Mouse (Mus musculus): ENCODE results near the gene Palmd. TPM values are rescaled to one million over a fixed set of nuclear protein-coding genes. Genes with fewer than 3 reads are reported as not detected.

Gene Palmd
- polyA plus RNA-seq, 2 experiments: 12.4 to 19.0 TPM

DNA sequence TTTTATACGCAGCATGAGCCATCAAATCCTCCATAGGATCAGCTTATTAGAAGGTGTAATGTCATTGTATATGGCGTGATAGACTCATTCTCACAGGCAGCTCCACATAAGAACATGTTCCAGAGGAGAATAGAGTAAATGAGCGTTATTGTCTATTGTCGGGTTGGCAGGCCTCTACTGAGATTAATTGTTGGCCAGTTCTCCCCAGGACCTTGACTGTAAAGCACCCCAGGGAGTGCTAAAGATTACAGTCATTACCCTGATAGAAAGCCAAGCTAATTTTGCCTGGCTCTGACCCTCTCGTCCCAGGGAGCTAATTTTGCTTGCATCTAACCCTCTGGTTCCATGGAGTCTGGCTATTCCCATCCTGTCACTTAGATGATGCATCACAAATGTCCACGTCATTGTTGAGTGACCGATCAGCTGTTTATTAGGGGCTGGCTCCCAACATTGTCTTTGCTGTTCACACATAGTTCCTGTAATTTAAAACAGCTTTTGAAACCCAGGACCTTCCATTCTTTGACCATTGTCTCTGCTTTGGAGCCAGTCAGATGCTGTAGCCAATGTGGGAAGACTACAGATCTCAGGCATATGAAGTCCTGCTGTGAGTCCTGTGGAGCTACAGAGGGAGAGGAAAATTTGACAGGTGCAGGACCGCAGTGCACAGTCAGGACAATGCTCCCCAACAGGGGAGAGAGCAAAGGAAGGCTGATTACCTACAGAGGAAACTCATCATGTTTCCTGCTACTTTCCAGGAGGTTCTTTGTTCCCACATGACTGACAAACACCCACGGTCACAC lies 33.1 kb upstream of the Palmd start:
- H3K4me1 ChIP-seq (ENCODE audit: control insufficient read depth, insufficient read depth, low read length): peaks cover 3% of the 10 kb centered on the region; the same call in 1 of the 2 replicates
- H3K9ac ChIP-seq (ENCODE audit: low read depth, low read length, severe bottlenecking): no peak overlapping the region
- H3K36me3 ChIP-seq (ENCODE audit: control insufficient read depth, insufficient read depth, low read length): no peaks in the 10 kb centered on the region
- no peaks in the 10 kb centered on the region for H3K27me3 ChIP-seq (ENCODE audit: control insufficient read depth, insufficient read depth, low read length)
- H3K27ac ChIP-seq (replicated peaks; ENCODE audit: low read depth, low read length): no peak overlapping the region
- no peaks in the 10 kb centered on the region for H3K9me3 ChIP-seq (ENCODE audit: control insufficient read depth, low read length)
- H3K4me3 ChIP-seq (replicated peaks; ENCODE audit: low read length): no peak overlapping the region
- ATAC-seq (ENCODE audit: low FRiP score, low read depth): peak; percentile 62
- no peak overlapping the region for H3K4me2 ChIP-seq (replicated peaks; ENCODE audit: low read depth, low read length, severe bottlenecking)
- 32% methylated on average over 9 of the region's 9 CpGs for WGBS
- no peak for TF ChIP-seq POLR2A (IDR thresholded peaks at IDR 0.05; ENCODE audit: borderline replicate concordance, extremely low read depth, insufficient read depth, insufficient read length)
- peak; percentile 16 for DNase-seq (ENCODE audit: low spot score)

DNA sequence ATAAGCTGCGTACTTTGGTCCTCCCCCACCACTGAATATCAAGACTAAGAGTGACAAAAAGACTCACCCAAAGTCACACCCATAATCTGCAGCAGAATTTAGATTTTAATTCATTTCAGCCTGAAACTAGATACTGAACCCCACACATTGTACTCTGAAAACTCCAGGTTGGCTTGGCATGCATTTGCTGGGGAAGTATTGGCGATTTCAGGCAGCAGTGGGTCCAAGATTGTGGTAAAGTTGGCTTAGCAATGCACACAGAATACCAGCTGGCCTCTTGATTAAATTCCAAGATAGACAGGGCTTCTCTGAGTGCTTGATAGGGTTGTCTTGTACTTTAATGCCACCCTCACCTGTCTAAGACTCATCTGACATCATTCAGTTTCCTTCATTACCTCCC lies 24.2 kb upstream of the Palmd start:
- TF ChIP-seq POLR2A (IDR thresholded peaks at IDR 0.05; ENCODE audit: borderline replicate concordance, extremely low read depth, insufficient read depth, insufficient read length): no peak
- Histone ChIP-seq H3K9me3 (ENCODE audit: control insufficient read depth, low read length) (no peaks in the 10 kb centered on the region), H3K4me3 (replicated peaks; ENCODE audit: low read length) (no peak overlapping the region), H3K36me3 (ENCODE audit: control insufficient read depth, insufficient read depth, low read length) (no peaks in the 10 kb centered on the region), H3K4me2 (replicated peaks; ENCODE audit: low read depth, low read length, severe bottlenecking) (no peak overlapping the region), H3K9ac (ENCODE audit: low read depth, low read length, severe bottlenecking) (no peak overlapping the region), H3K27ac (replicated peaks; ENCODE audit: low read depth, low read length) (no peak overlapping the region), H3K27me3 (ENCODE audit: control insufficient read depth, insufficient read depth, low read length) (no peaks in the 10 kb centered on the region), H3K4me1 (ENCODE audit: control insufficient read depth, insufficient read depth, low read length) (no peaks in the 10 kb centered on the region)
- DNase-seq (ENCODE audit: low spot score) (no peak), ATAC-seq (ENCODE audit: low FRiP score, low read depth) (no peak)
- 79% methylated on average over 2 of the region's 2 CpGs for WGBS

DNA sequence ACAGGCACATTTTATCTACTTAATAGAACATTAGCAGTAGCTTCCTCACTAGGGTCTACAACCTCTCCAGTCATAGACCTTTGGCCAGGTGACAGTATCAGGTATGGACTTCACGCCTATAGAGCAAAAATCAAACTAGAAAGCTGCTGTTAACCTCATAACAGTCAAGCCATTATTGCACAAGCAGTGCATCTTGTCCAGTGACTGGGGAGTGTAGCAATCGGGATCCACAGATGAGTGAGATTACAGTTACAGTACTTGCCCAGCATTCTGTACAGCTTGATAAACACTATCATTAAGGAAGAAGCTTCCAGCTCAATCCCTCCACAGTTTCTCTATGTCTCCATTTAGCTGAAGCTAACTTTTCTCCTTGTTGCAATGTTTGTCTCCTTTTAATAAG lies 22.4 kb upstream of the Palmd start:
- H3K4me2 ChIP-seq (replicated peaks; ENCODE audit: low read depth, low read length, severe bottlenecking): no peak overlapping the region
- no peaks in the 10 kb centered on the region for H3K9me3 ChIP-seq (ENCODE audit: control insufficient read depth, low read length)
- ATAC-seq (ENCODE audit: low FRiP score, low read depth) (no peak), DNase-seq (ENCODE audit: low spot score) (no peak)
- H3K27ac ChIP-seq (replicated peaks; ENCODE audit: low read depth, low read length): no peak overlapping the region
- no peaks in the 10 kb centered on the region for H3K4me1 ChIP-seq (ENCODE audit: control insufficient read depth, insufficient read depth, low read length)
- H3K27me3 ChIP-seq (ENCODE audit: control insufficient read depth, insufficient read depth, low read length): no peaks in the 10 kb centered on the region
- TF ChIP-seq POLR2A (IDR thresholded peaks at IDR 0.05; ENCODE audit: borderline replicate concordance, extremely low read depth, insufficient read depth, insufficient read length): no peak
- 78% methylated on average over 2 of the region's 2 CpGs for WGBS
- no peaks in the 10 kb centered on the region for H3K36me3 ChIP-seq (ENCODE audit: control insufficient read depth, insufficient read depth, low read length)
- no peak overlapping the region for H3K4me3 ChIP-seq (replicated peaks; ENCODE audit: low read length)
- no peak overlapping the region for H3K9ac ChIP-seq (ENCODE audit: low read depth, low read length, severe bottlenecking)

DNA sequence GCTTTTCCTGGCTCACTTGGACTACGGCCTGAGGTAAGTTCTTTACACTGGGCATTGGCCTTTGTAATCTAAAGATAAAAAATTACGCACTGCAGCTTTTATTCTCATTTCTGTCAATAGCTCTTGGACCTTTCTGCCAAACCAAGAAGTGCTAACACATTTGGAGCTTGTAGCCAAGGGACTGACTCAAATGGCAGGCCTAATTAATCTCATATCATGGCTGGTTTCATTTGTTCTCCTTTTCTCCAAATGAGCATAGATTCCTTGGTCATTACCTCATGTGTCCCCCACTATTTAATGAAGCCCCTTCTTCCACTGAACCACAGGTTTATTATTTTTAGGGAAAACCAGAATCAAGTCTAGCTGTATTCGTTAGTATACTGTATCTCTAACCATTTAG lies 19.4 kb upstream of the Palmd start:
- no peak overlapping the region for H3K27ac ChIP-seq (replicated peaks; ENCODE audit: low read depth, low read length)
- no peaks in the 10 kb centered on the region for H3K4me1 ChIP-seq (ENCODE audit: control insufficient read depth, insufficient read depth, low read length)
- DNase-seq (ENCODE audit: low spot score) (no peak), ATAC-seq (ENCODE audit: low FRiP score, low read depth) (no peak)
- no peaks in the 10 kb centered on the region for H3K9me3 ChIP-seq (ENCODE audit: control insufficient read depth, low read length)
- TF ChIP-seq POLR2A (IDR thresholded peaks at IDR 0.05; ENCODE audit: borderline replicate concordance, extremely low read depth, insufficient read depth, insufficient read length): no peak
- no peak overlapping the region for H3K9ac ChIP-seq (ENCODE audit: low read depth, low read length, severe bottlenecking)
- H3K4me3 ChIP-seq (replicated peaks; ENCODE audit: low read length): no peak overlapping the region
- 92% methylated on average over 3 of the region's 3 CpGs for WGBS
- no peak overlapping the region for H3K4me2 ChIP-seq (replicated peaks; ENCODE audit: low read depth, low read length, severe bottlenecking)
- no peaks in the 10 kb centered on the region for H3K36me3 ChIP-seq (ENCODE audit: control insufficient read depth, insufficient read depth, low read length)
- H3K27me3 ChIP-seq (ENCODE audit: control insufficient read depth, insufficient read depth, low read length): no peaks in the 10 kb centered on the region

DNA sequence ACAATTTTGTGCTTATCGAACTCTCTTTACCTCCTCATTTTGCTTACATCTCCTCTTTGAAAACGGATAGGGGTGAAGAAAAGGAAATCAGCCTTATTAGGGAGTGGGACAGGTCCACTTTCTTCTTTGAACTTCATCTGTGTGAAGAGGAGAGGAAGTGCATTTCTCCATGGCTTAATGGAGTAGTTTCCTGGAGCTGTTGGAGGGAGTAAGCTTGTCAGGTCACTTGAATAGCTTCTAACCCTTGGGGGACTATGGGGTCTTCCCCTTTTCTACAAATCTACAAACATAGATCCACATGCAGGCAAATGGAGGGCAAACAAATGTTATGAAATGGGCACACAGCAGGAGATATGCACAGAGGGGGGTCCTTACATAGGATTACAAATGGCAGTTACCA lies 17.7 kb upstream of the Palmd start:
- Histone ChIP-seq H3K4me3 (replicated peaks; ENCODE audit: low read length) (no peak overlapping the region), H3K27me3 (ENCODE audit: control insufficient read depth, insufficient read depth, low read length) (no peaks in the 10 kb centered on the region), H3K27ac (replicated peaks; ENCODE audit: low read depth, low read length) (no peak overlapping the region), H3K4me1 (ENCODE audit: control insufficient read depth, insufficient read depth, low read length) (no peaks in the 10 kb centered on the region), H3K9ac (ENCODE audit: low read depth, low read length, severe bottlenecking) (no peak overlapping the region), H3K9me3 (ENCODE audit: control insufficient read depth, low read length) (no peaks in the 10 kb centered on the region), H3K36me3 (ENCODE audit: control insufficient read depth, insufficient read depth, low read length) (no peaks in the 10 kb centered on the region), H3K4me2 (replicated peaks; ENCODE audit: low read depth, low read length, severe bottlenecking) (no peak overlapping the region)
- ATAC-seq (ENCODE audit: low FRiP score, low read depth): no peak
- no peak for TF ChIP-seq POLR2A (IDR thresholded peaks at IDR 0.05; ENCODE audit: borderline replicate concordance, extremely low read depth, insufficient read depth, insufficient read length)
- WGBS: 48% methylated on average over 2 of the region's 2 CpGs
- no peak for DNase-seq (ENCODE audit: low spot score)

All from limb, embryonic 14.5 days (tissue).